Mouse (Mus musculus) thymus, adult 2 months (tissue): ENCODE measurements around the gene Rragc.

Source experiments
- CTCF ChIP-seq: fragments of 200-500 bp; IDR thresholded peaks from 2 replicates; pipeline ENCODE4 v1.5.1; 2012; ENCODE audit warnings: mild to moderate bottlenecking, control low read depth, low read length, moderate library complexity, borderline replicate concordance; ENCODE audit not compliant: control insufficient read depth, poor library complexity, insufficient read depth; ENCODE audit errors: extremely low read depth
- POLR2A ChIP-seq: fragments of 200-500 bp; IDR thresholded peaks from 2 replicates; pipeline ENCODE4 v1.6.1; 2012; ENCODE audit warnings: mild to moderate bottlenecking, low read length, control low read depth, moderate library complexity; ENCODE audit not compliant: control insufficient read depth, poor library complexity, insufficient read depth; ENCODE audit errors: extremely low read depth

- TF ChIP-seq CTCF (no peak), POLR2A (no peak)
Measured at GRCm38 (mm10) chr4:123949649-123950048, 32.4 kb downstream of the Rragc start.
